Mouse (Mus musculus) inflammation-experienced regulatory T-cells, adult 6 months (primary cell): ENCODE results near the gene Ripor1. TPM values are rescaled to one million over a fixed set of nuclear protein-coding genes. Genes with fewer than 3 reads are reported as not detected.

Experiments
- ATAC-seq: one replicate; pipeline ENCODE4 v1.8.0; 2017
- polyA plus RNA-seq, 3 experiments: library from polyadenylated mRNA; unstranded; fragments of 100-300 nt; shearing (Covaris generic); gene quantifications; one replicate each; pipeline ENCODE4 v1.2.1; 2017

The Ripor1 gene
- polyA plus RNA-seq, 3 experiments from 2014 or later: 6.1 to 9.3 (median 8.7) TPM

DNA sequence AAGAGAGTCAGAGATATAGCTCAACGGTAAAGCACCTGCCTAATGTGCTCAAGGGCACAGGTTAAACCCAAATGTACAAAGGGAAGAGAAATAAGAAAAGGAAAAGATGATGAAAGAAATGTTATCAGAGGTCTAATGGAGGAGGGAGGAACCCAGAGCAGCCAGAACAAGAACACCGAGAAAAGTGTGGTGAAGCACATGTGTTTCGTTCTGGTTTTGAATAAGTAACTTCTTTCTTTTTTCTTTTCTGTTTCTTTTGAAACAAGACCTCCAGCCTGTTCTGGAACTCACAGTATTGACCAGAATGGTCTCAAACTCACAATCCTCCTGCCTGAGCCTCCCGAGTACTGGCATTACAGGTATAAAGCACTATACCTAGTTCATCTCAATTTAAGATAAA lies 24.3 kb downstream of the Ripor1 start:
- no peak for ATAC-seq

DNA sequence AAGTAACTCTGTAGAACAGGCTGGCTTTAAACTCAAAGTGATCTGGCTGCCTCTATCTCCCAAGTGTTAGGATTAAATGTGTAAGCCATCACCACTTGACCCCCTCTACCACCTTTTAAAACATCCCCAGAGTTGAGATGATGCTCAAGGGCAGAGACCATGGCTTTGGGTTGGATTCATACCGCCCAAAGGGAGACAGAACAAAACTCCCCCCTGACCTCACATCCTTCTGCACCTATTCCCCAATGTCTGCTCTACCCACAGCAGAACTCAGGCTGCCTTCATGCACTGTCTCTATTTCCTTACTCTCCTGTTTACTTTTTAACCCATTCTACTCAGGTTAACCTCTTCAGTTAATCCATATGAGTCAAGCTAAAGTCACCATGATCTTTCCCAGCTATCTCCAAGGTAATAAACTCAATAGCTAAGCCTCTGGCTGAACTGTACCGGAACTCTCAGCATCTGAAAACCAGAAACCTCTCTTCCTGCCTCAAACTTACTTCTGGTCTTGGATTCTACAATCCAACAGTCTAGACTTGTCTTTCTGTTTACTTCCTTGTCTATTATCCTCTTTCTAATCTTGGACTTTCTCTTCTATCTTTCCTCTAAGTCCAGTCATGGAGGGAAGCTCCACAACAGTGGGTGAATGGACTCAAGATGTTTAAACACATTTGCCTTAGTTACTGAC lies 29.9 kb downstream of the Ripor1 start:
- no peak for ATAC-seq

DNA sequence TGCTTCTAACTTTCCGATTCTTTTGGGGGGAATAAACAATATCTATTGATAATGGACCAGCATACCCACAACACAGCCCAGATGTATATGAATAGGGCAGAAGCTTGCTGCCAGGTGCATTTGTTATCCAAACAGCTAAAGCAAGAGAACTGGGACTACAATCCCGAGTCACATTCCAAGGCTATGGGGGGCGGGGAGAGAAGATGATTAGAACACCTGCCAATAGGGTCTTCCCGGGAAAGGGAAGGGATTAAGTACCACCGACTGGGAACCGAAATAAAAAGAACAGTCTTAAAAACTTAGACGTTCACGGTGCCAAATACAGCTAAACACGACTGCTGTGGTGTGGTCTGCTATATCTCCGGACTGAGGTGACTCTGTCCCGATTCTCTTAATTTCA lies 30.4 kb downstream of the Ripor1 start:
- no peak for ATAC-seq

DNA sequence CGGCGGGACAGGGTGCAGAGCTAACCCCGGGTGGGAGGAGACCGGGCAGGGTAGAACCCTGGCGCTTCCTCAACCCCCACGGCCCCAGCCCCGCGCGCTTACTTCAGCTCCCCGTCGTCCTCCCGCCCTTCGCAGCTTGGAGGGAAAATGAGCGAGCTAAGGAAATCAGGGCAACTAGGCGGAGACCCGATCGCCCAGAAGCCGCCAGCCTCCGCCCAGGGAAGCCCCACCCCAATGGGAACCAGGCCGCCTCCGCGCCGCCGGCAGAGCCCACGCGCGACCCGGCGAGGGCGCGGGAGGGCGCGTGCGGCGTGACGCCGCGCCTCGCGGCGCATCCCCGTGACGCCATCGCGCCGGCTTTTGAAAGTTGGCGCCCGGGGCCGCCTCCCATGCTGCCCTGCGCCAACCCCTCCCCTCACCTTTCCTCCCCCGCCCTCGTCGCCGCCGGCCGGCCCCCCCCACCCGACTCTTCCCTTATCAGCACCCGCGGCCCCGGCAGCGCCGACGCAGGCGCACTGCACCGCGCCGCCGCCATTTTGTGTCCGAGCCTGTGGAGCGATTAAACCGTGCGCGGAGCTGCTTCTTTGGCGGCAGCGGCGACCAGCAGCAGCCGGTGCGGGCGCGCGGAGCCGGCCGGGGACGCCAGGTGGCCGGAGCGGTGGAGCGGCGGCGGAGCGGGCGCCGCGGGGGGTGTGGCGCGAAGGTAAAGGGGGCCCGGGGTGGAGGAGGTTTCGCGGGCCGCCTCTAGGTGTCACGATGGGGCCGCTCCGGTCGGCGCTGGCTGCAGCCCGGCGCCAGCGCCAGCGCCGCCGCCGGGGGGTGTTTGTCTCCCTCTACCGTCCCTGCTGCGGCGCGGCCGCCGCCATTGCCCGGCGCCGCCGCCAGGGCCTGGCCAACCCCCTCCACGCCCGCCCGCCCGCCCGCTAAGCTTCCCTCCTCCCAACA lies 31.2 kb downstream of the Ripor1 start, which contains the start of gene Ctcf:
Ctcf (plus strand) TSS at position 551 of the 945 bp plus-strand sequence.
- ATAC-seq: peak; percentile 66

DNA sequence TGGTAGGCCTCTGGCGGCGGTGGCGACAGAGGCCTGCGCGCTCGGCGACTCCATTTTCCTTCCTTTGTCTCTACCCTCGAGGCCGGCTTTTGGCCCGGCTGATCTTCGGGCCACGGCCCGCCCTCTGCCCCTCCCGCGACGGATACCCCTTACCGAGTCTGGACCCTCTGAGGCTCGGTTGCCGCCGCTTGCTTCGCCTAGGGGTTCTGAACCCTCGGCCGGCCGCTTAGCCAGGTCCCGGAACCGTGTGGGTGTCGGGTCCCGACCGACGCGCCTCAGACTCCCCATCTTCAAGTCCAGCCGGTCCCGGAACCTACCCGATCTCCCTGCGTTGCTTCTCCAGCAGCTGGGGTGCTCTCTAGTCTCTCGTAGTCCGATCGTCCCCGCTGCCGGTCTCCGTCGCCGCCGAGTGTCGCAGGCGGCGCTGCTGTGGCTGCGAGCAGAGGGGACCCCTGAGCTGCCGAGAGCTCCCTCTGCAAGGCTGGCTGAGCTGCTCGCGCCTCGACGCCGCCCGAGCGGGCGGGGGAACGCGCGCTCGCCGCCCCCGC lies 32.0 kb downstream of the Ripor1 start, which contains the start of gene Agrp:
Agrp (minus strand) TSS at position 431 of the 548 bp plus-strand sequence.
- peak; percentile 5 for ATAC-seq

DNA sequence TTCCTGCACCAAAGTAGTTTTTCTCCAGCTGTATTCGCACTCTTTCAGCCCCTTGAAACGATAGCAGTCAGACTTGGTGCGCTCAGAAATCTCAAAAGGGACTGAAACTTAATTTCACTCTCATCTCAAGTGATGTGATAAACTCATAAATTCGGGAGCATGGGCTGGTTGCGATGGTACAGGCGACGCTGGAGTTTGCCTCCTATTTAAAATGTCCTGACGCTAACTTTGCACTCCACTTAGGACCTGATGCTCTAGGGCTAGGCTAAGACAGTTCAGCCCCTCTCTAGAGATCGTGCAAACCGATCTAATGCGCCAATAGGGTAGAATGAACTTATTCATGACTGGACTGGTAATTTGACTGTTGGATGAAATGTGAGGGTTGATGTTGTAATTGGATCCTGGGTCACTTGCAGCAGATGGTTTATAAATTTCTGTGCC lies 32.6 kb downstream of the Ripor1 start:
- ATAC-seq: no peak

DNA sequence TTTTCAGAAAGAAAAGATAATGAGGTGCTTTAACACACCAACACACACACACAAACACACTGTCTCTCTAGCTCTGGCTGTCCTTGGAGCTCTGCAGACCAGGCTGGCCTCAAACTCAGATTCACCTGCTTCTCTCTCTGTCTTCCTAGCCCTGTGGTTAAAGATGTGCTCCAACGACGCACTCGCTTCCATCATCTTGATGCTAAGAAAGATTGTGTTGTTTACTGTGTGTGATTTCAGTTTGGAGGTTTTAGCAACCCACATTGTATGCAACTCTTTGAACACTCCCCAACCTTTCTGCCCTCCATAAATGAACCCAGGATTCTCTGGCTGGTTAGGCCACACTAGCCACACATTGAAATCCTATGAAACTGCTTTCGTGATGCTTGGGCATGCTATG lies 33.5 kb downstream of the Ripor1 start:
- no peak for ATAC-seq

DNA sequence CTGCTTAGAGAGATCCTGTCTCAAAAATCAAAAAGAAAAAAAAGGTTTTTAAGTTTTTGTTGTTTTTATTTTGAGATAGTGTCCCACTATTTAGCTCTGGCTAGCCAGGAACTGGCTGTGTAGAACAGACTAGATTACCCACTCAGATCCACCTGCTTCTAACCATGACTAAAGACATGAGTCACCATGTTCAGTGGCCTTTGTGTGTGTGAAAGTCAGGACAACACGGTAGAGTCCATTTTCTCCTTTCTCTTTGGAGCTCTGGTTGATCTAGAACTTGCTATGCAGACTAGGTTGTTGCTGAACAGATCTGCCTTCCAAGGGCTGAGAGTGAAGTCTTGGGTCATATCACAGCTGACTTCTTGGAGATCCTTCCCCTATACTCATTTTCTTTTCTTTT lies 34.8 kb downstream of the Ripor1 start:
- ATAC-seq: no peak

DNA sequence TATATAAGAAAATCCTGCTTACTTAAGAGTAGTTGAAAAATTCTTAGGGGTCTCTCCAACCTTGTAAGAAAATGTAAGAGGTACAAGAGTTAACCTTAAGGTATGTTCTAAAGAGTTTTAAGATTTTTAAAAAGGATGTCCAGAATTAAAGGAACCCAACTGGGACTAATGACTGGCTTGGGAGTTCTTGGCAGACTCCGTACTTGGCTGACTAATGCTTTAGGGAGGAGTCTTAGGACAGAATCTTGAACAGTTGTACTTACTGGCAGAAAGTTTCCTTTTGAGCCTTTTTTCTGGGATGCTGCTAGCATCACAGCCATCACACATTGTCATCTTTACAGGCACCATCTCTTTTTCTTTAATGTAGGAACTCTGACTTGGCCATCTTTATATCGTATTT lies 35.5 kb downstream of the Ripor1 start:
- ATAC-seq: no peak

DNA sequence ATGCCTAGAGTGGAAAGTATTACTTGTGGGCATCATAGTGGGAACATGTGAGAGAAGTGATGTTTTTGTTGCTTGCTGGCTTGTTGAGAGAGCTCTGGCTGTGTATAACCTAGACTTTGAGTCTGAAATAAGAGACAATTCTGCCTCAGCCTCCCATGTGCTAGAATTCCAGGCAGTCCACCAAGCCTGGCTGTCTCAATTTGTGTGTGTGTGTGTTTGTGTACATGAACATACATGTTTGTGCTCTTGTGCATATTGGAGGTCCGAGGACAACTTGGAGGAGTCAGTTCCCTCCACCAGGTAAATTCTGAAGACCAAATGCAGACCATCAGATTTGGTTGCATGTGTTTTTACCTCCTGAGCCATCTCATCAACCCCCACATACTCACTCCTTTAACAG lies 40.1 kb downstream of the Ripor1 start:
- ATAC-seq: no peak

DNA sequence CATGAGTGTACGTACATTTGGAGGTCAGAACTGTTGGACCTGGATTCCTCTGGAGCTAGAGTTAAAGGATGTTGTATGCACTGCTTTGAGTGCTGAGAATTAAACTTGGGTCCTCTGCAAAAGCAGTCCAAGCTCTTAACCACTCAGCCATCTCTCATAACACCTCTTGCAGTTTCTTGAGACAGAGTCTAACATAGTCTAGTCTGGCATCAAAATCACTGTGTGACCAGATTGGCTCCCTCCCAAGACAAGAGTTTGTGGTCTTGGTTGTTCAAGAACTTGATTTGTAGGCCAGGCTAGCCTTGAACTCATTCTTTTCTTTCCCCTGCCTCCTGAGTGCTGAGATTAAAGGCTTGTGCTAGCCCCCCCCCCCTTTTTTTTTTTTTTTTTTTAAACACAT lies 43.9 kb downstream of the Ripor1 start:
- no peak for ATAC-seq

DNA sequence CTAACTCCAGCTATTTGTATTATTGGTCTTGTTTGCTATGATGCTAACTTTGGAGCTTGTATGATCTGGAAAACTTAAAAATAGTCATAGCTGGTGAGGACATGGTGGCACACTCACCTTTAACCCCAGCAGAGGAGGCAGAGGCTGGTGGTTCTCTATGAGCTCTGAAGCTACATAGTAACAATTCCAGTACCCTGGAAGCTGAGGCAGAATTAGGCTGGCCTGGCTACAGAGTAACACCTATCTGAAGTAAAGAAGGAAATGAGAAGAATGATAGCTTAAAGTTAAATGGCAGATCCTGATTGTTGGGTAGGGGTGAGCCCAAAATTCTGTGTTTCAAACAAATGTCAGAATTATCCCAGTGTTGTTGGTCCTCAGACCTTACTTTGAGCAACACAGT lies 52.6 kb downstream of the Ripor1 start:
- no peak for ATAC-seq

DNA sequence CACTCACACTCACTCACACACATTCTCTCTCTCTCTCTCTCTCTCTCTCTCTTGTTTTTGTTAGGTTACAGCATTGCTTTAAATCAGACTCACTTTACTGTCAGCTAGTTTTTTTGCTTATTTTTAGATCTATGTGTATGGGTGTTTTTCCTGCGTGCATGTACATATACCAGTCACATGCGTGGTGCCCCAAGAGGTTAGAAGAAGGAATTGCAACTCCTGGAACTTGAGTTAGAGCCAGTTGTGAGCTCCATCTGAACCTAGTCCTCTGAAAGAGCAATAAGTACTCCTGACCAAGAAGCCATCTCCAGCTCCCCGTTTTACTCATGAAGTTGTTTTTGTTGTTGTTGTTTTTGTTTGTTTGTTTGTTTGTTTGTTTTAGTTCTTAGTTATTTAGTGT lies 56.1 kb downstream of the Ripor1 start:
- ATAC-seq: peak; percentile 74

Other genes with a start within 250 kb of the Ripor1 start
- gene Plekhg4, start 232.0 kb upstream of the Ripor1 start, polyA plus RNA-seq: under 1 TPM in 1 of 3 experiments, not detected in 2; 0.11 TPM
- not detected for gene Kctd19, start 191.8 kb upstream of the Ripor1 start, polyA plus RNA-seq
- not detected for gene Lrrc36, start 191.7 kb upstream of the Ripor1 start, polyA plus RNA-seq
- gene Tppp3, start 133.7 kb upstream of the Ripor1 start, polyA plus RNA-seq: 1 to 10 TPM in 1 of 3 experiments, under 1 TPM in 1, not detected in 1; 0.48 to 2.2 TPM
- 1 to 10 TPM; 1.1 to 2.2 (median 1.8) TPM for gene Zdhhc1, start 108.4 kb upstream of the Ripor1 start, polyA plus RNA-seq
- not detected for gene Hsd11b2, start 86.5 kb upstream of the Ripor1 start, polyA plus RNA-seq
- 10 to 100 TPM; 31.8 to 38.3 (median 38.3) TPM for gene Atp6v0d1, start 39.2 kb upstream of the Ripor1 start, polyA plus RNA-seq
- 10 to 100 TPM; 52.4 to 66.1 (median 56.0) TPM for gene Ctcf, start 31.3 kb downstream of the Ripor1 start, polyA plus RNA-seq
- 1 to 10 TPM in 2 of 3 experiments, under 1 TPM in 1; 0.74 to 2.5 (median 1.5) TPM for gene Agrp, start 32.1 kb downstream of the Ripor1 start, polyA plus RNA-seq
- 1 to 10 TPM; 4.6 to 6.8 (median 6.6) TPM for gene Carmil2, start 81.0 kb downstream of the Ripor1 start, polyA plus RNA-seq
- gene Acd, start 95.8 kb downstream of the Ripor1 start, polyA plus RNA-seq: 10 to 100 TPM; 53.2 to 71.2 (median 54.5) TPM
- 10 to 100 TPM in 1 of 3 experiments, 1 to 10 TPM in 2; 7.2 to 11.0 (median 9.0) TPM for gene Pard6a, start 95.9 kb downstream of the Ripor1 start, polyA plus RNA-seq
- gene 4933405L10Rik, start 102.4 kb downstream of the Ripor1 start, polyA plus RNA-seq: not detected
- 1 to 10 TPM; 1.3 to 2.9 (median 1.9) TPM for gene Enkd1, start 103.0 kb downstream of the Ripor1 start, polyA plus RNA-seq
- 1 to 10 TPM; 1.7 to 5.9 (median 3.9) TPM for gene Gfod2, start 153.4 kb downstream of the Ripor1 start, polyA plus RNA-seq
- gene Ranbp10, start 222.1 kb downstream of the Ripor1 start, polyA plus RNA-seq: 1 to 10 TPM; 5.3 to 8.7 (median 5.9) TPM
- gene Tsnaxip1, start 222.5 kb downstream of the Ripor1 start, polyA plus RNA-seq: not detected
- 10 to 100 TPM; 13.8 to 22.1 (median 18.4) TPM for gene Cenpt, start 248.0 kb downstream of the Ripor1 start, polyA plus RNA-seq
- gene Thap11, start 249.9 kb downstream of the Ripor1 start, polyA plus RNA-seq: 1 to 10 TPM; 5.5 to 6.7 (median 6.0) TPM